Mouse (Mus musculus) olfactory bulb, adult 2 months (tissue): ENCODE measurements around the gene Fntb. TPM values are rescaled to one million over a fixed set of nuclear protein-coding genes. Genes with fewer than 3 reads are reported as not detected.

Experiments used
- H3K27ac ChIP-seq: fragments of 200-500 bp; 2 replicates; pipeline ENCODE4 v1.5.1; 2012; ENCODE audit warnings: low read depth, low read length; ENCODE audit not compliant: insufficient read depth
- H3K4me1 ChIP-seq: fragments of 200-500 bp; 2 replicates; pipeline ENCODE4 v1.6.1; 2012; ENCODE audit warnings: low read length; ENCODE audit not compliant: control insufficient read depth, insufficient read depth
- H3K4me3 ChIP-seq: fragments of 200-500 bp; 2 replicates; pipeline ENCODE4 v1.5.1; 2012; ENCODE audit warnings: mild to moderate bottlenecking, low read depth, low read length, moderate library complexity; ENCODE audit not compliant: insufficient read depth
- CTCF ChIP-seq: fragments of 200-500 bp; IDR thresholded peaks from 2 replicates; pipeline ENCODE4 v1.5.1; 2012; ENCODE audit warnings: low read depth, mild to moderate bottlenecking, low read length, moderate library complexity; ENCODE audit not compliant: insufficient read depth
- POLR2A ChIP-seq: fragments of 200-500 bp; IDR thresholded peaks from 2 replicates; pipeline ENCODE4 v1.6.1; 2012; ENCODE audit warnings: mild to moderate bottlenecking, low read depth, low read length, moderate library complexity; ENCODE audit not compliant: insufficient read depth
- WGBS: fragments of 180-500 bp; shearing (Covaris S2); methylation state at CpG from one replicate; pipeline ENCODE4 v1.1.7; 2018; 5-methylcytosine and 5-hydroxymethylcytosine counted together
- polyA plus RNA-seq: library from polyadenylated mRNA; stranded (reverse); fragments of >200 nt; gene quantifications from 2 replicates; pipeline ENCODE4 v1.2.4, GENCODE M21; 2012; ENCODE audit warnings: low replicate concordance; ENCODE audit not compliant: missing spikeins, insufficient read depth, insufficient read length

The Fntb gene
- polyA plus RNA-seq, 1 experiment = not detected

GRCm38 (mm10) chr12:76810491-76810890, 45.1 kb downstream of the Fntb start:
- no peak for TF ChIP-seq POLR2A

GRCm38 (mm10) chr12:76811006-76811405, 45.6 kb downstream of the Fntb start:
- no peak overlapping the region for H3K27ac ChIP-seq
- H3K4me1 ChIP-seq = no peaks in the 10 kb centered on the region
- no peak overlapping the region for H3K4me3 ChIP-seq
- TF ChIP-seq CTCF (no peak), POLR2A (no peak)
- 93% methylated on average over 4 of the region's 4 CpGs for WGBS

More at GRCm38 (mm10) chr12:76810491-76810890, 45.1 kb downstream of the Fntb start:
- H3K27ac ChIP-seq = no peak overlapping the region
- WGBS = 89% methylated on average over 5 of the region's 5 CpGs
- H3K4me3 ChIP-seq = no peak overlapping the region
- H3K4me1 ChIP-seq = no peaks in the 10 kb centered on the region

- 84% methylated on average over 10 of the region's 10 CpGs for WGBS
- H3K4me1 ChIP-seq = no peaks in the 10 kb centered on the region
- no peak overlapping the region for H3K27ac ChIP-seq
- TF ChIP-seq CTCF (no peak), POLR2A (no peak)
- H3K4me3 ChIP-seq = no peak overlapping the region
These were observed 48.2 kb downstream of the Fntb start for GRCm38 (mm10) chr12:76813543-76813942.

- Histone ChIP-seq H3K27ac (no peak overlapping the region), H3K4me3 (no peak overlapping the region), H3K4me1 (peaks cover 2% of the 10 kb centered on the region; the same call in 1 of the 2 replicates)
- no peak for TF ChIP-seq POLR2A
- TF ChIP-seq CTCF = no peak
- 88% methylated on average over 2 of the region's 2 CpGs for WGBS
These were observed 48.7 kb downstream of the Fntb start for GRCm38 (mm10) chr12:76814120-76814519.

- Histone ChIP-seq H3K27ac (no peak overlapping the region), H3K4me3 (no peak overlapping the region), H3K4me1 (peaks cover 16% of the 10 kb centered on the region)
- no peak for TF ChIP-seq POLR2A
- TF ChIP-seq CTCF = no peak
- WGBS = 66% methylated on average over 4 of the region's 4 CpGs
These were observed 51.3 kb downstream of the Fntb start for GRCm38 (mm10) chr12:76816720-76817119.

GRCm38 (mm10) chr12:76817176-76817575, 51.8 kb downstream of the Fntb start:
- Histone ChIP-seq H3K4me3 (no peak overlapping the region), H3K4me1 (peaks cover 19% of the 10 kb centered on the region), H3K27ac (no peak overlapping the region)
- WGBS = 80% methylated on average over 4 of the region's 4 CpGs
- TF ChIP-seq CTCF = 0 out of 2 replicates have a peak, but pooled peaks have one; percentile 5
- no peak for TF ChIP-seq POLR2A

- 81% methylated on average over 4 of the region's 4 CpGs for WGBS
- peaks cover 23% of the 10 kb centered on the region for H3K4me1 ChIP-seq
- H3K27ac ChIP-seq = no peak overlapping the region
- TF ChIP-seq CTCF (no peak), POLR2A (no peak)
- H3K4me3 ChIP-seq = no peak overlapping the region
These were observed 52.7 kb downstream of the Fntb start for GRCm38 (mm10) chr12:76818120-76818519.

- Histone ChIP-seq H3K4me3 (no peak overlapping the region), H3K4me1 (peaks cover 23% of the 10 kb centered on the region), H3K27ac (no peak overlapping the region)
- no peak for TF ChIP-seq CTCF
- no peak for TF ChIP-seq POLR2A
- WGBS = 84% methylated on average over 9 of the region's 9 CpGs
These were observed 53.5 kb downstream of the Fntb start for GRCm38 (mm10) chr12:76818908-76819307.

- Histone ChIP-seq H3K4me3 (no peak overlapping the region), H3K27ac (no peak overlapping the region), H3K4me1 (peaks cover 30% of the 10 kb centered on the region)
- TF ChIP-seq POLR2A (no peak), CTCF (no peak)
- 68% methylated on average over 6 of the region's 6 CpGs for WGBS
These were observed 54.4 kb downstream of the Fntb start for GRCm38 (mm10) chr12:76819816-76820215.

GRCm38 (mm10) chr12:76820615-76821014, 55.2 kb downstream of the Fntb start:
- H3K27ac ChIP-seq = no peak overlapping the region
- H3K4me3 ChIP-seq = no peak overlapping the region
- peaks cover 34% of the 10 kb centered on the region for H3K4me1 ChIP-seq
- 58% methylated on average over 4 of the region's 4 CpGs for WGBS
- TF ChIP-seq CTCF (no peak), POLR2A (no peak)
